Mouse (Mus musculus): ENCODE data around the gene Mfsd7a. TPM values are rescaled to one million over a fixed set of nuclear protein-coding genes. Genes with fewer than 3 reads are reported as not detected.

Gene Mfsd7a
- polyA plus RNA-seq, 1 experiment from 2014 or later = 0.10 TPM

DNA sequence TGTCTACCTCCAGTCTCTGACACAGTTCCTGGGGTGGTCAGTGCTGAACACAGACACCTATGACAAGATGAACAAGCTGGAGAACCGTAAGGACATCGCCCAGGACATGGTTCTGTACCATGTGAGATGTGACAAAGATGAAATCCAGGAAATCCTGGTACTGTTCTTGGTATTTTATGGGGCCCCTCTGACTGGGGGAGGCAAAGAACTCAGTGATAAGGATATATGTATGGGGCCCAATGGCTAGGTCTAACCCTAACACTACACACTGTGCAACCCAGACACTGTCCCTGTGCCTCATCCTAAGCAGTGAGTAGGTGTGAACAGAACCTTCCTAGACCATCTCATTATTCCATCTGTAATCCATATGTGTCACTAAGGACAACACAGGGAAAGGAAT is 25.3 kb downstream of the Mfsd7a start:
- Histone ChIP-seq H3K27me3 (replicated peaks) (no peaks in the 10 kb centered on the region), H3K36me3 (replicated peaks) (no peaks in the 10 kb centered on the region), H3K9me3 (no peaks in the 10 kb centered on the region), H3K27ac (no peak overlapping the region), H3K4me3 (no peak overlapping the region), H3K4me2 (no peak overlapping the region), H3K9ac (no peak overlapping the region), H3K4me1 (no peaks in the 10 kb centered on the region)
- 92% methylated on average over 2 of the region's 2 CpGs for WGBS
- no peak for ATAC-seq (replicated peaks)

DNA sequence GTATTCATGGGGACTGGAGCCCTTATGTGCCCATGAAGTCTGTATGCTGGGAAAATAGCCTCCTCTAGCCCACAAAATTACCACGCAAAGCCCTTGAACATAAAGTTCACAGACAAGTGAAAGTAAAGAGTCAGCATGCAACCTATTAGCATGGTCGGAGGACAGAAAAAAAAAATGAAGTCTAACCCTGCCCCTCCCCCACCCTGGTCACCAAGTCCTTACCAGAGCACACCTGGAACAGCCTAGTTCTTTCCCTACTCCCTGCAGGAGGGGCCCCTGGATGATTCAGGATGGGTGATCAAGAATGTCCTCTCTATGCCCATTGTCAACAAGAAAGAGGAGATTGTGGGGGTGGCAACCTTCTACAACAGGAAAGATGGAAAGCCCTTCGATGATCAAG is 25.9 kb downstream of the Mfsd7a start:
- no peak overlapping the region for H3K4me3 ChIP-seq
- WGBS = 82% methylated on average over 3 of the region's 3 CpGs
- H3K9ac ChIP-seq = no peak overlapping the region
- no peak for ATAC-seq (replicated peaks)
- no peaks in the 10 kb centered on the region for H3K4me1 ChIP-seq
- no peaks in the 10 kb centered on the region for H3K36me3 ChIP-seq (replicated peaks)
- no peak overlapping the region for H3K27ac ChIP-seq
- H3K4me2 ChIP-seq = no peak overlapping the region
- H3K27me3 ChIP-seq (replicated peaks) = no peaks in the 10 kb centered on the region
- no peaks in the 10 kb centered on the region for H3K9me3 ChIP-seq

DNA sequence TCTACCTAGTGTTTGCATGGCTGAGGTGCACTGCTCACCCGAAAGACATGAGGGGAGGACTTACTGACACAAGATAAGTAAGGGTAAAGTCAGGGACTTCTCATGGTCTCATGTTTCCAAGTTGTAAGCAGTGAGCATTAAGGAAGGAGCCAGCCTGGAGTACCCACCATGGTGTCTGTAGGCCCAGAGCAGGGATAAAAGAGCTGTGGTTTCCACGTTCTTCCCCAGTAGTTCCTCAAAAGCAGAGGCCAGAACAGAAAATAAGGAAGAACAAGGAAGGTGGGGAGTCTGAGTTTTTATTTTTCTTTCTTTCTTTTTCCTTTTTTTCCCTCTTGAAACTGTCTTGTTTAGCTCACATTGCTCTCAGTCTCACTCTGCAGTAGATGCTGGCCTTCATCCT is 34.0 kb downstream of the Mfsd7a start:
- no peaks in the 10 kb centered on the region for H3K36me3 ChIP-seq (replicated peaks)
- H3K9ac ChIP-seq = no peak overlapping the region
- no peaks in the 10 kb centered on the region for H3K4me1 ChIP-seq
- H3K4me3 ChIP-seq = no peak overlapping the region
- H3K9me3 ChIP-seq = no peaks in the 10 kb centered on the region
- ATAC-seq (replicated peaks) = no peak
- H3K4me2 ChIP-seq = no peak overlapping the region
- no peak overlapping the region for H3K27ac ChIP-seq
- 88% methylated on average over 2 of the region's 2 CpGs for WGBS
- no peaks in the 10 kb centered on the region for H3K27me3 ChIP-seq (replicated peaks)

DNA sequence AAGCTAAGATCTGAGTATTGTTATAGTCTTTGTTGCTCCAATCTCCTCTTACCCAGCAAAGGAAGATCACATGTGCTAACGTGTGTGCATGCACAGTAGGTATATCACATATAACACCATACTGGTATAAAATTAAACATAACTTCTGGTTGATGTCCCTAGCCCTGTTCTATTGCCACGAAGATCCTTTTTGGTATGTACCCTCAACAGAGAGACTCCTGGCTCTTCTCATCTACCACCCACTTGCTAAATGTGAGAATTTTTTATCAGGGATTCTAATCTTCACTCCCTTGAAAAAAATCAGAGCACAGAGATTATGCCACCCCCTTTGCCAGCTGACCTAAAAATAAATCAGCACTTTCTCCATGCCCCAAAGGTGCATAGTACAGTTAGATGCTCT is 41.7 kb downstream of the Mfsd7a start:
- Histone ChIP-seq H3K9me3 (no peaks in the 10 kb centered on the region), H3K27ac (no peak overlapping the region), H3K4me2 (no peak overlapping the region), H3K27me3 (replicated peaks) (no peaks in the 10 kb centered on the region), H3K4me1 (no peaks in the 10 kb centered on the region), H3K9ac (no peak overlapping the region), H3K36me3 (replicated peaks) (no peaks in the 10 kb centered on the region), H3K4me3 (no peak overlapping the region)
- no peak for ATAC-seq (replicated peaks)
- 90% methylated on average over 2 of the region's 2 CpGs for WGBS

DNA sequence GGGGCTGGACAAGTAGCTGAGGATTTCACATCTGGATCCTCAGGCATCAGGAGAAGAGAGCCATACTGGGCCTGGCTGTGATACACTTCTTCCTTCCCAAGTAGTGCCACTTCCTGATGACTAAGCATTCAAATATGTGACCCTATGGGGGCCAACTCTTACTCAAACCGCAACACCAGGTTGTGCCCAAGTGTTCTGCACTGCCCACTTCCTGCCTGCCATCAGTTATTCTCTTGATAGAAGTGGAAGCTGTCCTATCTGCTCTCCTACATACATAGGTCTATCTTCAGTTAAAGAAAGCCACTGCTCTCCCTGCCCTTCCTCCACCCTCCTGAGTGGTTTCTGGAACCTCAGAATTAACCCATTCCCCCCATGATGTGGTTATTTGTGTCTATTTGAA is 43.2 kb downstream of the Mfsd7a start:
- 80% methylated on average over 1 of the region's 1 CpGs for WGBS
- H3K27ac ChIP-seq = no peak overlapping the region

DNA sequence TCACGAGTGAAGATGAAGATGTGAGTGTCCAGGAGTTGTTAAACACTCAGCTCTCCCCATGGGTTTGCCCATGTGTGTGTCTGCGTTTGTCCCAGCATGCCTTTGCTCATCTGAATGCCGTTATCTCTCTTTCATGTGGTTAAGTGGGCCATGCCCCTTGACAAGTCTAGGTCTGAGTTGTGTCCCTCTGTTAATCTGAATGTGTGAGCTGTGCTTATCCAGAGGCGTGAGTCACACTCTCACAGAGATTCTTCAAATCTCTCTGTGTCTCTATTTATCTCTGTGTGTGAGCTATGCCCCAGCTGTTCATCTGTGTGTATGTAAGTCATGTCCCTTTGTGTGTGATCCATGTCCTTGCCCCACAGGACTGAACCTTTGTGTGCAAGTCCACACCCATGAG is 45.2 kb downstream of the Mfsd7a start:
- H3K27me3 ChIP-seq (replicated peaks) = no peaks in the 10 kb centered on the region
- H3K4me2 ChIP-seq = no peak overlapping the region
- no peak overlapping the region for H3K4me3 ChIP-seq
- H3K9ac ChIP-seq = no peak overlapping the region
- H3K4me1 ChIP-seq = no peaks in the 10 kb centered on the region
- H3K36me3 ChIP-seq (replicated peaks) = no peaks in the 10 kb centered on the region
- no peak for ATAC-seq (replicated peaks)
- WGBS = 78% methylated on average over 4 of the region's 4 CpGs
- no peaks in the 10 kb centered on the region for H3K9me3 ChIP-seq
- H3K27ac ChIP-seq = no peak overlapping the region

More for the DNA sequence above, 43.2 kb downstream of the Mfsd7a start:
- H3K4me3 ChIP-seq = no peak overlapping the region
- H3K4me1 ChIP-seq = no peaks in the 10 kb centered on the region
- H3K36me3 ChIP-seq (replicated peaks) = no peaks in the 10 kb centered on the region
- ATAC-seq (replicated peaks) = no peak
- H3K9me3 ChIP-seq = no peaks in the 10 kb centered on the region
- H3K27me3 ChIP-seq (replicated peaks) = no peaks in the 10 kb centered on the region
- no peak overlapping the region for H3K9ac ChIP-seq
- no peak overlapping the region for H3K4me2 ChIP-seq

Other genes starting within 250 kb of the Mfsd7a start
- 40.1 and 42.9 TPM in 2 replicates for gene Dr1, start 180.0 kb downstream of the Mfsd7a start, polyA plus RNA-seq (2015; fragmentation: Nextera tagmentation; extraction: Ambion mirVana)
- gene Pigg, start 136.3 kb downstream of the Mfsd7a start, polyA plus RNA-seq (2015; fragmentation: Nextera tagmentation; extraction: Ambion mirVana) = 5.6 and 6.3 TPM in 2 replicates
- gene Gm42517, start 81.0 kb downstream of the Mfsd7a start, polyA plus RNA-seq (2015; fragmentation: Nextera tagmentation; extraction: Ambion mirVana) = 2.5 and 3.2 TPM in 2 replicates
- gene Pde6b, start 60.5 kb downstream of the Mfsd7a start, polyA plus RNA-seq (2015; fragmentation: Nextera tagmentation; extraction: Ambion mirVana) = 0.23 and 0.28 TPM in 2 replicates
- 358 and 373 TPM in 2 replicates for gene Atp5k, start 14.4 kb downstream of the Mfsd7a start, polyA plus RNA-seq (2015; fragmentation: Nextera tagmentation; extraction: Ambion mirVana)
- 24.6 and 32.2 TPM in 2 replicates for gene Pcgf3, start 12.3 kb upstream of the Mfsd7a start, polyA plus RNA-seq (2015; fragmentation: Nextera tagmentation; extraction: Ambion mirVana)
- 72.8 and 83.6 TPM in 2 replicates for gene Cplx1, start 101.1 kb upstream of the Mfsd7a start, polyA plus RNA-seq (2015; fragmentation: Nextera tagmentation; extraction: Ambion mirVana)
- 54.9 and 56.9 TPM in 2 replicates for gene Gak, start 180.9 kb upstream of the Mfsd7a start, polyA plus RNA-seq (2015; fragmentation: Nextera tagmentation; extraction: Ambion mirVana)
- gene Tmem175, start 180.9 kb upstream of the Mfsd7a start, polyA plus RNA-seq (2015; fragmentation: Nextera tagmentation; extraction: Ambion mirVana) = 25.3 and 26.6 TPM in 2 replicates
- 12.1 and 15.9 TPM in 2 replicates for gene Idua, start 211.4 kb upstream of the Mfsd7a start, polyA plus RNA-seq (2015; fragmentation: Nextera tagmentation; extraction: Ambion mirVana)
- gene Dgkq, start 220.8 kb upstream of the Mfsd7a start, polyA plus RNA-seq (2015; fragmentation: Nextera tagmentation; extraction: Ambion mirVana) = 33.9 and 36.7 TPM in 2 replicates
- 4.0 and 4.1 TPM in 2 replicates for gene Slc26a1, start 226.7 kb upstream of the Mfsd7a start, polyA plus RNA-seq (2015; fragmentation: Nextera tagmentation; extraction: Ambion mirVana)
- gene Fgfrl1, start 243.5 kb upstream of the Mfsd7a start, polyA plus RNA-seq (2015; fragmentation: Nextera tagmentation; extraction: Ambion mirVana) = 5.5 and 6.0 TPM in 2 replicates

Data from midbrain, embryonic 15.5 days (tissue).